Mouse (Mus musculus) thymus, adult 18-20 months (tissue): ENCODE results near the gene Rnf41.

ENCODE experiments used
- DNase-seq, 2 experiments: peaks; one replicate each; pipeline ENCODE4 v3.0.0; 2022; ENCODE audit warnings: mixed read lengths in 2 of 2

Rnf41 gene

GRCm38 (mm10) chr10:128388941-128389340, 22.5 kb upstream of the Rnf41 start:
- DNase-seq = no peak

GRCm38 (mm10) chr10:128389570-128389969, 21.9 kb upstream of the Rnf41 start:
- DNase-seq = no peak

GRCm38 (mm10) chr10:128390366-128390765, 21.1 kb upstream of the Rnf41 start:
- no peak for DNase-seq

- no peak for DNase-seq
Observed at GRCm38 (mm10) chr10:128391850-128392249, 19.6 kb upstream of the Rnf41 start.

- no peak for DNase-seq
Observed at GRCm38 (mm10) chr10:128396017-128396673, 15.3 kb upstream of the Rnf41 start.

GRCm38 (mm10) chr10:128396716-128397264, 14.7 kb upstream of the Rnf41 start:
- DNase-seq = no peak

GRCm38 (mm10) chr10:128397466-128397865, 14.0 kb upstream of the Rnf41 start:
- DNase-seq = no peak

- no peak for DNase-seq
Observed at GRCm38 (mm10) chr10:128400338-128400737, 11.1 kb upstream of the Rnf41 start.

GRCm38 (mm10) chr10:128401056-128401455, 10.4 kb upstream of the Rnf41 start, which contains the start of gene Slc39a5:
Gene Slc39a5 (minus strand): TSS chr10:128401229.
- DNase-seq = no peak

- no peak for DNase-seq
Observed at GRCm38 (mm10) chr10:128401638-128402037, 9.8 kb upstream of the Rnf41 start.

GRCm38 (mm10) chr10:128403931-128404330, 7.5 kb upstream of the Rnf41 start:
- DNase-seq = no peak

GRCm38 (mm10) chr10:128408591-128409535, 2.6 kb upstream of the Rnf41 start:
- DNase-seq = peak in 1 of 2 experiments; percentile 32

GRCm38 (mm10) chr10:128409692-128410559, 1.5 kb upstream of the Rnf41 start:
- DNase-seq = peak; percentile 95 to 98

GRCm38 (mm10) chr10:128410560-128410845, 954 bp upstream of the Rnf41 start:
- DNase-seq = no peak

- DNase-seq = no peak
Observed at GRCm38 (mm10) chr10:128412055-128412381, 561 bp downstream of the Rnf41 start.

- no peak for DNase-seq
Observed at GRCm38 (mm10) chr10:128412558-128412957, 1.1 kb downstream of the Rnf41 start.

- no peak for DNase-seq
Observed at GRCm38 (mm10) chr10:128413076-128413475, 1.6 kb downstream of the Rnf41 start.

- DNase-seq = no peak
Observed at GRCm38 (mm10) chr10:128414848-128415247, 3.4 kb downstream of the Rnf41 start.

GRCm38 (mm10) chr10:128422426-128422825, 11.0 kb downstream of the Rnf41 start:
- no peak for DNase-seq

GRCm38 (mm10) chr10:128424604-128425003, 13.1 kb downstream of the Rnf41 start:
- DNase-seq = peak; percentile 33 to 59

GRCm38 (mm10) chr10:128425260-128425659, 13.8 kb downstream of the Rnf41 start:
- DNase-seq = no peak

- no peak for DNase-seq
Observed at GRCm38 (mm10) chr10:128429052-128429451, 17.6 kb downstream of the Rnf41 start.

- DNase-seq = no peak
Observed at GRCm38 (mm10) chr10:128429454-128429853, 18.0 kb downstream of the Rnf41 start.
